Mouse (Mus musculus): ENCODE results near the gene Gngt2.

DNA sequence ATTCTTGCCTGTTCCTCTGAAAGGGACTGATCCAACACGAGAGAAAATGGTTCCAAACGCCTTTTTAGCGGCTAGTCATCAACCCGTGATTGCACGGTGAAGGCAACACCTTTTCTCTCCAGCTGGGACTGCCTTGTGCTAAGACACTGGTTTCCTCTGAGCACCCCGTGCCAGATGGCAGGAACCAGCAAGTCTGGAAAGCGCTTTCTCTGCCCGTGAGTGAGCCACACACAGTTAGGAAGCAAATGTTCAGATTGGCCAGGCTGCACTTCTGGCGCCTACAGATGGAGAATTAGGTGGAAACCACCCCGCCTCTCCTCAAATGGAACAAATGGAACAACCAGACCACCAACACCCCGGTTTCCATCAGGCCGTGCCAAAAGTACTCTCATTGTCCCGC, 45.2 kb upstream of the Gngt2 start:
- TF ChIP-seq POLR2A (IDR thresholded peaks at IDR 0.05; ENCODE audit: control insufficient read depth, low read depth, low read length) (no peak), CTCF (IDR thresholded peaks at IDR 0.05; ENCODE audit: control insufficient read depth, insufficient read depth, insufficient replicate concordance, low read depth, low read length) (no peak)

Measured in testis, adult 2 months (tissue).